In the genomic region with DNA sequence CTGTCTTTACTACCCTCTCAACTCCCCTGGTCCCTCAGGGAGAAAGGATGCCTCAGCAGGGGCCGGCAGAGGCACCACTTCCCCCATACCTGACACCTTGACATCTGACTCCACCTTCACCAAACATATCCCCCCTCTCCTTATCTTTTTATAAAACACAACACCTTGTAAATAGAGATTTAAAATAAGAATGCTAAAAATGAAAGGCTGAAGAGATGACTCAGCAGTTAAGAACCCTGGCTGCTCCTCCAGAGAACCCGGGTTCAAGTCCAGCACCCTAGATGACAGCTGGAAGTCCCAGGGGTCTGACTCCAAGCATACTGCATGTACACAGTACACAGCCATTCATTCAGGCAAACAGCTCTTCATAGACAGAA, we compare ENCODE assay signal across 16 mouse cellular contexts. TPM values are rescaled to one million over a fixed set of nuclear protein-coding genes. Genes with fewer than 3 reads are reported as not detected.
DNase-seq lines count a peak whose midpoint lies in the region; ATAC-seq lines count a peak whose summit lies in the region.
"Had no signal": no experiment of that assay in that cellular context is flagged by ENCODE, and none has a peak within 500 bp of the region (broad histone marks: within the 10 kb centered on the region; RNA-seq: fewer than 3 reads in every experiment).

No protein-coding gene starts in this region.

- H3K4me2 ChIP-seq in heart, embryonic 12.5 days, result peak overlapping the region; percentile 47
- no peak overlapping the region for H3K4me2 ChIP-seq in midbrain, embryonic 13.5 days (replicated peaks)
- 0 out of 2 replicates have a peak overlapping the region, but pooled peaks have one; percentile 6 for H3K4me2 ChIP-seq in embryonic facial prominence, embryonic 15.5 days (replicated peaks)
- no peak overlapping the region for H3K4me2 ChIP-seq in neural tube, embryonic 13.5 days
- H3K4me2 ChIP-seq: limb, embryonic 15.5 days; midbrain, embryonic 15.5 days had no signal

- ATAC-seq in heart, embryonic 12.5 days (ENCODE audit: insufficient number of reproducible peaks, low FRiP score), result no peak
- no peak for ATAC-seq in midbrain, embryonic 13.5 days
- no peak for ATAC-seq in embryonic facial prominence, embryonic 15.5 days (ENCODE audit: insufficient number of reproducible peaks, low FRiP score, low TSS enrichment, low read depth)
- no peak for ATAC-seq in neural tube, embryonic 13.5 days (ENCODE audit: low read depth)
- ATAC-seq: midbrain, embryonic 15.5 days had no signal

- H3K9ac ChIP-seq in heart, embryonic 12.5 days, result peak overlapping the region; percentile 32; the same call in 1 of the 2 replicates
- no peak overlapping the region for H3K9ac ChIP-seq in midbrain, embryonic 13.5 days (replicated peaks)
- no peak overlapping the region for H3K9ac ChIP-seq in embryonic facial prominence, embryonic 15.5 days
- H3K9ac ChIP-seq in neural tube, embryonic 13.5 days, result 0 out of 2 replicates have a peak overlapping the region, but pooled peaks have one; percentile 8
- H3K9ac ChIP-seq: limb, embryonic 15.5 days; midbrain, embryonic 15.5 days had no signal

- no peaks in the 10 kb centered on the region for H3K9me3 ChIP-seq in heart, embryonic 12.5 days (replicated peaks)
- H3K9me3 ChIP-seq in midbrain, embryonic 10.5 days (replicated peaks), result no peaks in the 10 kb centered on the region
- H3K9me3 ChIP-seq in midbrain, embryonic 13.5 days, result no peaks in the 10 kb centered on the region
- H3K9me3 ChIP-seq in embryonic facial prominence, embryonic 15.5 days (replicated peaks), result no peaks in the 10 kb centered on the region
- no peaks in the 10 kb centered on the region for H3K9me3 ChIP-seq in neural tube, embryonic 13.5 days
- H3K9me3 ChIP-seq: limb, embryonic 15.5 days; midbrain, embryonic 15.5 days had no signal

- H3K27me3 ChIP-seq in heart, embryonic 12.5 days (replicated peaks), result no peaks in the 10 kb centered on the region
- 0 out of 2 replicates have a peak, but pooled peaks cover 5% of the 10 kb centered on the region for H3K27me3 ChIP-seq in midbrain, embryonic 10.5 days (ENCODE audit: low read depth, poor library complexity, severe bottlenecking)
- no peaks in the 10 kb centered on the region for H3K27me3 ChIP-seq in midbrain, embryonic 13.5 days
- no peaks in the 10 kb centered on the region for H3K27me3 ChIP-seq in embryonic facial prominence, embryonic 15.5 days
- H3K27me3 ChIP-seq in neural tube, embryonic 13.5 days, result no peaks in the 10 kb centered on the region
- H3K27me3 ChIP-seq: limb, embryonic 15.5 days; midbrain, embryonic 15.5 days had no signal

- H3K4me1 ChIP-seq in heart, embryonic 12.5 days (replicated peaks), result peaks cover 56% of the 10 kb centered on the region
- peaks cover 51% of the 10 kb centered on the region for H3K4me1 ChIP-seq in midbrain, embryonic 10.5 days
- H3K4me1 ChIP-seq in midbrain, embryonic 13.5 days (replicated peaks), result peaks cover 18% of the 10 kb centered on the region
- peaks cover 21% of the 10 kb centered on the region for H3K4me1 ChIP-seq in embryonic facial prominence, embryonic 15.5 days
- H3K4me1 ChIP-seq in neural tube, embryonic 13.5 days (replicated peaks), result peaks cover 13% of the 10 kb centered on the region

- H3K27ac ChIP-seq in heart, embryonic 12.5 days (ENCODE audit: poor library complexity, severe bottlenecking), result no peak overlapping the region
- H3K27ac ChIP-seq in midbrain, embryonic 10.5 days (replicated peaks), result peak overlapping the region; percentile 55
- H3K27ac ChIP-seq in midbrain, embryonic 13.5 days, result no peak overlapping the region
- H3K27ac ChIP-seq in embryonic facial prominence, embryonic 15.5 days (replicated peaks), result no peak overlapping the region
- no peak overlapping the region for H3K27ac ChIP-seq in neural tube, embryonic 13.5 days (replicated peaks)
- H3K27ac ChIP-seq: limb, embryonic 15.5 days; midbrain, embryonic 15.5 days had no signal

- WGBS in heart, embryonic 12.5 days, result 49% methylated on average over 2 of the region's 2 CpGs
- WGBS in midbrain, embryonic 10.5 days, result 61% methylated on average over 2 of the region's 2 CpGs
- WGBS in midbrain, embryonic 13.5 days, result 69% methylated on average over 2 of the region's 2 CpGs
- 51% methylated on average over 2 of the region's 2 CpGs for WGBS in embryonic facial prominence, embryonic 15.5 days
- WGBS in neural tube, embryonic 13.5 days, result 65% methylated on average over 2 of the region's 2 CpGs

- DNase-seq in heart, adult 8-10 months (ENCODE audit: low spot score), result no peak
- no peak for DNase-seq in midbrain, embryonic 10.5 days (ENCODE audit: low spot score)
- no peak for DNase-seq in ovary, postnatal 14 days (ENCODE audit: low spot score)
- DNase-seq in right cerebral cortex, postnatal 25 days, result no peak
- DNase-seq: cerebellum, adult 9-10 months; kidney, adult 8-10 months; spleen, adult 18-20 months; thymus, adult 18-20 months had no signal

- peaks cover 7% of the 10 kb centered on the region for H3K36me3 ChIP-seq in heart, embryonic 12.5 days
- peaks cover 11% of the 10 kb centered on the region for H3K36me3 ChIP-seq in midbrain, embryonic 10.5 days
- H3K36me3 ChIP-seq in midbrain, embryonic 13.5 days, result peaks cover 7% of the 10 kb centered on the region
- peaks cover 7% of the 10 kb centered on the region; the same call in 1 of the 2 replicates for H3K36me3 ChIP-seq in embryonic facial prominence, embryonic 15.5 days
- peaks cover 7% of the 10 kb centered on the region for H3K36me3 ChIP-seq in neural tube, embryonic 13.5 days

- peak overlapping the region; percentile 12; the same call in 1 of the 2 replicates for H3K4me3 ChIP-seq in heart, embryonic 12.5 days
- H3K4me3 ChIP-seq in midbrain, embryonic 10.5 days, result no peak overlapping the region
- H3K4me3 ChIP-seq in midbrain, embryonic 13.5 days (replicated peaks), result no peak overlapping the region
- no peak overlapping the region for H3K4me3 ChIP-seq in embryonic facial prominence, embryonic 15.5 days (replicated peaks)
- no peak overlapping the region for H3K4me3 ChIP-seq in neural tube, embryonic 13.5 days
- H3K4me3 ChIP-seq: limb, embryonic 15.5 days; midbrain, embryonic 15.5 days had no signal

RNA-seq across cellular contexts. Expression of a gene that starts 3.4 kb away (rescaled TPM):
- polyA plus RNA-seq in heart, embryonic 12.5 days (2016; fragmentation: Nextera tagmentation; extraction: Ambion mirVana), result 648 and 662 TPM in 2 replicates
- 100 to 1,000 TPM; 124 to 228 (median 180) TPM for total RNA-seq in heart, adult 8-10 months (2022)
- 1,099 and 1,206 TPM in 2 replicates for polyA plus RNA-seq in midbrain, embryonic 10.5 days (2016; fragmentation: Nextera tagmentation; extraction: Ambion mirVana)
- 1,494 and 1,520 TPM in 2 replicates for polyA plus RNA-seq in midbrain, embryonic 13.5 days (2015; fragmentation: Nextera tagmentation; extraction: Ambion mirVana)
- polyA plus RNA-seq in embryonic facial prominence, embryonic 15.5 days (2015; fragmentation: Nextera tagmentation; extraction: Ambion mirVana), result 889 and 978 TPM in 2 replicates
- 1,439 and 1,490 TPM in 2 replicates for polyA plus RNA-seq in neural tube, embryonic 13.5 days (2015; fragmentation: Nextera tagmentation; extraction: Ambion mirVana)

RNA-seq across cellular contexts. Expression of a gene that starts 16.7 kb away (rescaled TPM):
- polyA plus RNA-seq in heart, embryonic 12.5 days (2016; fragmentation: Nextera tagmentation; extraction: Ambion mirVana), result not detected in 2 replicates
- total RNA-seq in heart, adult 8-10 months (2022), result not detected
- not detected in 2 replicates for polyA plus RNA-seq in midbrain, embryonic 10.5 days (2016; fragmentation: Nextera tagmentation; extraction: Ambion mirVana)
- 0.28 and 0.39 TPM in 2 replicates for polyA plus RNA-seq in midbrain, embryonic 13.5 days (2015; fragmentation: Nextera tagmentation; extraction: Ambion mirVana)
- polyA plus RNA-seq in embryonic facial prominence, embryonic 15.5 days (2015; fragmentation: Nextera tagmentation; extraction: Ambion mirVana), result 0.24 and 0.35 TPM in 2 replicates
- polyA plus RNA-seq in neural tube, embryonic 13.5 days (2015; fragmentation: Nextera tagmentation; extraction: Ambion mirVana), result 0.28 TPM in 1 of 2 replicates, not detected in the other
- total RNA-seq: layer of hippocampus, postnatal 10 days had no signal
- polyA plus RNA-seq: heart, postnatal 0 days; midbrain, embryonic 15.5 days had no signal

RNA-seq across cellular contexts. Expression of a gene that starts 38.6 kb away (rescaled TPM):
- polyA plus RNA-seq in heart, embryonic 12.5 days (2016; fragmentation: Nextera tagmentation; extraction: Ambion mirVana), result 16.4 and 16.8 TPM in 2 replicates
- total RNA-seq in heart, adult 8-10 months (2022), result 10 to 100 TPM; 30.9 to 36.7 (median 32.3) TPM
- polyA plus RNA-seq in midbrain, embryonic 10.5 days (2016; fragmentation: Nextera tagmentation; extraction: Ambion mirVana), result 22.6 and 27.9 TPM in 2 replicates
- polyA plus RNA-seq in midbrain, embryonic 13.5 days (2015; fragmentation: Nextera tagmentation; extraction: Ambion mirVana), result 28.3 and 29.9 TPM in 2 replicates
- polyA plus RNA-seq in embryonic facial prominence, embryonic 15.5 days (2015; fragmentation: Nextera tagmentation; extraction: Ambion mirVana), result 22.2 and 24.5 TPM in 2 replicates
- polyA plus RNA-seq in neural tube, embryonic 13.5 days (2015; fragmentation: Nextera tagmentation; extraction: Ambion mirVana), result 27.1 and 28.0 TPM in 2 replicates

Comparison
In these comparisons a context has a peak if more than half of its experiments do, and no peak if none do; other contexts are left out.
1. H3K4me2 ChIP-seq: peak in heart, embryonic 12.5 days (single experiment) and embryonic facial prominence, embryonic 15.5 days (single experiment); none in midbrain, embryonic 13.5 days (single experiment) and neural tube, embryonic 13.5 days (single experiment).
2. H3K9ac ChIP-seq: peak in heart, embryonic 12.5 days (single experiment) and neural tube, embryonic 13.5 days (single experiment); none in midbrain, embryonic 13.5 days (single experiment) and embryonic facial prominence, embryonic 15.5 days (single experiment).